Comparison of ENCODE assay signal across 26 mouse cellular contexts in genomic region chr2:101963367-101963766, GRCm38 (mm10).
DNase-seq lines count a peak whose midpoint lies in the region; ATAC-seq and TF ChIP-seq lines count a peak whose summit lies in the region.
"Had no signal": no experiment of that assay in that cellular context is flagged by ENCODE, and none has a peak within 500 bp of the region (broad histone marks: within the 10 kb centered on the region; RNA-seq: fewer than 3 reads in every experiment).

No protein-coding gene starts in this region.

- no peak overlapping the region for H3K9ac ChIP-seq in forebrain, postnatal 0 days
- H3K9ac ChIP-seq in forebrain, embryonic 11.5 days (ENCODE audit: low read length), result no peak overlapping the region
- H3K9ac ChIP-seq: embryonic facial prominence, embryonic 15.5 days; forebrain, embryonic 15.5 days; limb, embryonic 15.5 days; liver, embryonic 14.5 days; lung, embryonic 15.5 days; midbrain, embryonic 13.5 days had no signal

- 31% methylated on average over 3 of the region's 3 CpGs for WGBS in forebrain, postnatal 0 days
- WGBS in forebrain, embryonic 11.5 days, result 66% methylated on average over 3 of the region's 3 CpGs
- WGBS in kidney, adult 2 months, result 57% methylated on average over 3 of the region's 3 CpGs
- WGBS in embryonic facial prominence, embryonic 10.5 days, result 80% methylated on average over 3 of the region's 3 CpGs

- no peak for DNase-seq in forebrain, postnatal 0 days
- no peak for DNase-seq in forebrain, embryonic 11.5 days (ENCODE audit: low spot score)
- DNase-seq in kidney, adult 2 months, result peak; percentile 58
- DNase-seq in kidney, postnatal 14 days, result no peak
- peak; percentile 47 for DNase-seq in lung, postnatal 10 days
- DNase-seq in lung, adult 18-20 months, result no peak
- DNase-seq in embryonic facial prominence, embryonic 10.5 days (ENCODE audit: low spot score), result no peak
- no peak for DNase-seq in liver
- DNase-seq: adrenal gland, postnatal 10 days; cerebellum, adult 11 months; cerebellum, adult 9-11 months; heart, postnatal 14 days; layer of hippocampus, postnatal 36 days; left cerebral cortex, postnatal 4 days; lung, postnatal 4 days; right cerebral cortex, postnatal 4 days; thymus, postnatal 4 days had no signal

- no peak for TF ChIP-seq CTCF in forebrain, postnatal 0 days (IDR thresholded peaks at IDR 0.05; ENCODE audit: low read depth)
- TF ChIP-seq CTCF in kidney, adult 2 months (conservative IDR thresholded peaks at IDR 0.05; ENCODE audit: insufficient read depth, insufficient read length, low read depth, low read length), result no peak

- H3K36me3 ChIP-seq in forebrain, postnatal 0 days (ENCODE audit: insufficient read depth), result no peaks in the 10 kb centered on the region
- H3K36me3 ChIP-seq in forebrain, embryonic 11.5 days (ENCODE audit: control insufficient read depth, insufficient read depth, low read length), result no peaks in the 10 kb centered on the region
- no peaks in the 10 kb centered on the region for H3K36me3 ChIP-seq in kidney, adult 2 months (ENCODE audit: control insufficient read depth, insufficient read depth, low read length)
- no peaks in the 10 kb centered on the region for H3K36me3 ChIP-seq in embryonic facial prominence, embryonic 10.5 days (replicated peaks)
- H3K36me3 ChIP-seq: embryonic facial prominence, embryonic 15.5 days; forebrain, embryonic 15.5 days; limb, embryonic 15.5 days; lung, embryonic 15.5 days; midbrain, embryonic 13.5 days had no signal

- H3K4me3 ChIP-seq in forebrain, postnatal 0 days (ENCODE audit: low read depth, low read length), result no peak overlapping the region
- no peak overlapping the region for H3K4me3 ChIP-seq in forebrain, embryonic 11.5 days (ENCODE audit: low read depth, low read length)
- H3K4me3 ChIP-seq in kidney, adult 2 months (ENCODE audit: insufficient read depth, low read depth, low read length), result no peak overlapping the region
- no peak overlapping the region for H3K4me3 ChIP-seq in embryonic facial prominence, embryonic 10.5 days
- H3K4me3 ChIP-seq: embryonic facial prominence, embryonic 15.5 days; forebrain, embryonic 15.5 days; limb, embryonic 15.5 days; lung, embryonic 15.5 days; megakaryocyte, embryonic 14.5 days; midbrain, embryonic 13.5 days had no signal

- H3K27me3 ChIP-seq in forebrain, postnatal 0 days (ENCODE audit: insufficient read depth, low read length), result no peaks in the 10 kb centered on the region
- H3K27me3 ChIP-seq in forebrain, embryonic 11.5 days (ENCODE audit: control insufficient read depth, insufficient read depth, low read length), result no peaks in the 10 kb centered on the region
- no peaks in the 10 kb centered on the region for H3K27me3 ChIP-seq in kidney, adult 2 months (replicated peaks; ENCODE audit: control insufficient read depth, insufficient read depth, low read length)
- no peaks in the 10 kb centered on the region for H3K27me3 ChIP-seq in embryonic facial prominence, embryonic 10.5 days (replicated peaks; ENCODE audit: low read depth, poor library complexity, severe bottlenecking)
- H3K27me3 ChIP-seq: embryonic facial prominence, embryonic 15.5 days; forebrain, embryonic 15.5 days; limb, embryonic 15.5 days; lung, embryonic 15.5 days; midbrain, embryonic 13.5 days; Patski had no signal

- H3K27ac ChIP-seq in forebrain, postnatal 0 days (ENCODE audit: low read depth, low read length), result no peak overlapping the region
- H3K27ac ChIP-seq in forebrain, embryonic 11.5 days (ENCODE audit: low read depth, low read length), result no peak overlapping the region
- no peak overlapping the region for H3K27ac ChIP-seq in kidney, adult 2 months (ENCODE audit: insufficient read depth, low read depth, low read length)
- peak overlapping the region; percentile 65; the same call in 1 of the 2 replicates for H3K27ac ChIP-seq in embryonic facial prominence, embryonic 10.5 days (replicated peaks)
- H3K27ac ChIP-seq: embryonic facial prominence, embryonic 15.5 days; forebrain, embryonic 15.5 days; limb, embryonic 15.5 days; liver, embryonic 14.5 days; lung, embryonic 15.5 days; midbrain, embryonic 13.5 days had no signal

- no peak overlapping the region for H3K4me2 ChIP-seq in forebrain, postnatal 0 days (ENCODE audit: low read depth)
- H3K4me2 ChIP-seq in forebrain, embryonic 11.5 days (ENCODE audit: low read depth, low read length, severe bottlenecking), result no peak overlapping the region
- H3K4me2 ChIP-seq: embryonic facial prominence, embryonic 15.5 days; forebrain, embryonic 15.5 days; limb, embryonic 15.5 days; lung, embryonic 15.5 days; midbrain, embryonic 13.5 days had no signal

- TF ChIP-seq POLR2A in kidney, adult 2 months (IDR thresholded peaks at IDR 0.05; ENCODE audit: low read depth, low read length), result no peak

- 0 out of 2 replicates have a peak, but pooled peaks cover 8% of the 10 kb centered on the region for H3K4me1 ChIP-seq in forebrain, postnatal 0 days (ENCODE audit: insufficient read depth)
- H3K4me1 ChIP-seq in forebrain, embryonic 11.5 days (replicated peaks; ENCODE audit: control insufficient read depth, insufficient read depth, low read length), result peaks cover 36% of the 10 kb centered on the region
- peaks cover 19% of the 10 kb centered on the region for H3K4me1 ChIP-seq in kidney, adult 2 months (ENCODE audit: control insufficient read depth, insufficient read depth, low read length)
- H3K4me1 ChIP-seq in embryonic facial prominence, embryonic 10.5 days, result peaks cover 70% of the 10 kb centered on the region

- ATAC-seq in forebrain, postnatal 0 days, result peak; percentile 44; the same call in 1 of the 2 replicates
- ATAC-seq in forebrain, embryonic 11.5 days (replicated peaks; ENCODE audit: low FRiP score), result no peak
- ATAC-seq: forebrain, embryonic 15.5 days; intestine, postnatal 0 days; midbrain, embryonic 13.5 days; Patski had no signal

- no peaks in the 10 kb centered on the region for H3K9me3 ChIP-seq in forebrain, postnatal 0 days (ENCODE audit: low read length)
- H3K9me3 ChIP-seq in forebrain, embryonic 11.5 days (ENCODE audit: control insufficient read depth, low read length), result no peaks in the 10 kb centered on the region
- H3K9me3 ChIP-seq in embryonic facial prominence, embryonic 10.5 days, result no peaks in the 10 kb centered on the region
- H3K9me3 ChIP-seq: embryonic facial prominence, embryonic 15.5 days; forebrain, embryonic 15.5 days; limb, embryonic 15.5 days; lung, embryonic 15.5 days; megakaryocyte, embryonic 14.5 days; midbrain, embryonic 13.5 days had no signal

Comparison
In these comparisons a context has a peak if more than half of its experiments do, and no peak if none do; other contexts are left out.
1. DNase-seq: peak in kidney, adult 2 months (single experiment) and lung, postnatal 10 days (single experiment); none in forebrain, postnatal 0 days (single experiment), forebrain, embryonic 11.5 days (single experiment), kidney, postnatal 14 days (single experiment), lung, adult 18-20 months (0 of 2), embryonic facial prominence, embryonic 10.5 days (single experiment) and liver (single experiment).